Mouse (Mus musculus) cerebellum, postnatal 36 days (tissue): ENCODE data around the gene Lbh.

Experiments
- DNase-seq, 2 experiments: peaks; one replicate each; pipeline ENCODE4 v3.0.0; 2021 to 2022; ENCODE audit warnings: mixed read lengths in 2 of 2

The Lbh gene

GRCm38 (mm10) chr17:72977616-72978015 lies 59.5 kb downstream of the Lbh start:
- DNase-seq, result no peak

- DNase-seq, result no peak
These were observed 64.1 kb downstream of the Lbh start for GRCm38 (mm10) chr17:72982156-72982555.

- DNase-seq, result no peak
These were observed 65.4 kb downstream of the Lbh start for GRCm38 (mm10) chr17:72983471-72983870.

GRCm38 (mm10) chr17:72989025-72989424 lies 70.9 kb downstream of the Lbh start:
- no peak for DNase-seq
